In the genomic region with DNA sequence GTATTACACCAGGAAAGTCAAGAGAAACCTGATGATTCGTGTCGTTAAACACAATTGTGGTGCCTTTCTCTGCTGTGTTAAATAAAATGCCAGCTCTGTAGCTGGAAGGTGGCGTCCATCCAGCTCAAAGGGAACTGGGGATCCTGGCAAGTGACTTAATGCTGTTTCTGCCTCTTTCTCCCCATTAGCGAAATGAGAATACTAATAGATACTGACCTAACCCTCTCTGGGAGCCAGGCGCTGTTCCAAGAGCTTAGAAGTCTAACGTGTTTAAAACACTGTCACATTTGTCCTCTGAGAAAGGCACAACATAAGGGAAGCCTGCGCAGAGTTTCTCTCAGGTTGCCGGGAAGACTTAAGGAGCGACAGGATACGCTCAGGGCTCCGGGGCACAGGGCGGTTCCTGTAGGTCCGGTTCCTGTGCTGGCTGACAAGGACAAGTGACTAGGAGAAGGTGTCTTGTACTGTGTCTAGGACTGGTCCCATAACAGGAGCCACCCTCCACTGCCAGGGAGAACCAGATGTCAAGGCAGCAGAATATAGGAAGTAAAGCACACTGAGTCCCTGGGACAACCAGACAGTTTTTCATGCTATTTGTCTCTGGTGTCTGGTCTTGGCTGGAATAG, we compare ENCODE assay signal across 9 mouse cellular contexts.
DNase-seq lines count a peak whose midpoint lies in the region; ATAC-seq lines count a peak whose summit lies in the region.
"Had no signal": no experiment of that assay in that cellular context is flagged by ENCODE, and none has a peak within 500 bp of the region (broad histone marks: within the 10 kb centered on the region; RNA-seq: fewer than 3 reads in every experiment).

No protein-coding gene starts in this region.

- WGBS in forebrain, embryonic 14.5 days, result 56% methylated on average over 13 of the region's 13 CpGs
- 44% methylated on average over 13 of the region's 13 CpGs for WGBS in midbrain, embryonic 15.5 days

- peak; percentile 44 to 47 for DNase-seq in layer of hippocampus, postnatal 14 days (ENCODE audit: low spot score in 2 of 2)
- no peak for DNase-seq in layer of hippocampus, postnatal 36 days
- DNase-seq in cerebellum, adult 8-10 months, result peak; percentile 20
- peak; percentile 44 for DNase-seq in forebrain, embryonic 14.5 days (ENCODE audit: low spot score)
- DNase-seq in B cell, adult 2 months, result no peak
- no peak for DNase-seq in Muller cell, postnatal 12 days (ENCODE audit: inconsistent ontology term)
- DNase-seq in yolk sac, embryonic 10.5 days (ENCODE audit: low spot score), result no peak

- no peak overlapping the region for H3K4me3 ChIP-seq in forebrain, embryonic 14.5 days (ENCODE audit: low read depth, low read length)
- H3K4me3 ChIP-seq in midbrain, embryonic 15.5 days, result no peak overlapping the region
- H3K4me3 ChIP-seq: liver, embryonic 15.5 days had no signal

- H3K9me3 ChIP-seq in forebrain, embryonic 14.5 days (replicated peaks; ENCODE audit: control insufficient read depth, low read length), result no peaks in the 10 kb centered on the region
- no peaks in the 10 kb centered on the region for H3K9me3 ChIP-seq in midbrain, embryonic 15.5 days
- H3K9me3 ChIP-seq: liver, embryonic 15.5 days had no signal

- ATAC-seq in forebrain, embryonic 14.5 days, result no peak
- ATAC-seq in midbrain, embryonic 15.5 days (replicated peaks), result no peak

- H3K9ac ChIP-seq in forebrain, embryonic 14.5 days (ENCODE audit: low read length), result 0 out of 2 replicates have a peak overlapping the region, but pooled peaks have one; percentile 6
- H3K9ac ChIP-seq in midbrain, embryonic 15.5 days, result no peak overlapping the region
- H3K9ac ChIP-seq: liver, embryonic 15.5 days had no signal

- no peak overlapping the region for H3K4me2 ChIP-seq in forebrain, embryonic 14.5 days (ENCODE audit: low read length)
- H3K4me2 ChIP-seq in midbrain, embryonic 15.5 days, result peak overlapping the region; percentile 36; the same call in 1 of the 2 replicates
- H3K4me2 ChIP-seq: liver, embryonic 15.5 days had no signal

- H3K27me3 ChIP-seq in forebrain, embryonic 14.5 days (replicated peaks; ENCODE audit: control insufficient read depth, insufficient read depth, low read length), result no peaks in the 10 kb centered on the region
- no peaks in the 10 kb centered on the region for H3K27me3 ChIP-seq in midbrain, embryonic 15.5 days (replicated peaks)

- peaks cover 9% of the 10 kb centered on the region for H3K4me1 ChIP-seq in forebrain, embryonic 14.5 days (ENCODE audit: control insufficient read depth, insufficient read depth, low read length)
- H3K4me1 ChIP-seq in midbrain, embryonic 15.5 days, result peaks cover 21% of the 10 kb centered on the region
- H3K4me1 ChIP-seq: liver, embryonic 15.5 days had no signal

- no peaks in the 10 kb centered on the region for H3K36me3 ChIP-seq in forebrain, embryonic 14.5 days (ENCODE audit: control insufficient read depth, insufficient read depth, low read length)
- no peaks in the 10 kb centered on the region for H3K36me3 ChIP-seq in midbrain, embryonic 15.5 days (replicated peaks)
- H3K36me3 ChIP-seq: liver, embryonic 15.5 days had no signal

- no peak overlapping the region; the same call in 1 of the 2 replicates for H3K27ac ChIP-seq in forebrain, embryonic 14.5 days (ENCODE audit: low read depth, low read length)
- H3K27ac ChIP-seq in midbrain, embryonic 15.5 days, result peak overlapping the region; percentile 58
- H3K27ac ChIP-seq: liver, embryonic 15.5 days had no signal

Comparison
In these comparisons a context has a peak if more than half of its experiments do, and no peak if none do; other contexts are left out.
1. DNase-seq: peak in layer of hippocampus, postnatal 14 days (2 of 2), cerebellum, adult 8-10 months (single experiment) and forebrain, embryonic 14.5 days (single experiment); none in layer of hippocampus, postnatal 36 days (0 of 2), B cell, adult 2 months (0 of 2), Muller cell, postnatal 12 days (single experiment) and yolk sac, embryonic 10.5 days (single experiment).